Mouse (Mus musculus) megakaryocyte, embryonic 14.5 days (primary cell): ENCODE measurements at regions not wholly inside any gene's neighbourhood (a gene's known extent, or its start where the extent isn't known, plus 50 kb on each side); places are given as distances from the start of the nearest gene placed in this dataset.

ENCODE experiments used
- FLI1 ChIP-seq: IDR thresholded peaks from 2 replicates; pipeline ENCODE4 v1.6.1; 2012; ENCODE audit warnings: low read length, inconsistent platforms, mixed read lengths
- GATA1 ChIP-seq: IDR thresholded peaks from 3 replicates; pipeline ENCODE4 v1.6.1; 2012; ENCODE audit warnings: mixed read lengths, low read length, inconsistent platforms, borderline replicate concordance

DNA sequence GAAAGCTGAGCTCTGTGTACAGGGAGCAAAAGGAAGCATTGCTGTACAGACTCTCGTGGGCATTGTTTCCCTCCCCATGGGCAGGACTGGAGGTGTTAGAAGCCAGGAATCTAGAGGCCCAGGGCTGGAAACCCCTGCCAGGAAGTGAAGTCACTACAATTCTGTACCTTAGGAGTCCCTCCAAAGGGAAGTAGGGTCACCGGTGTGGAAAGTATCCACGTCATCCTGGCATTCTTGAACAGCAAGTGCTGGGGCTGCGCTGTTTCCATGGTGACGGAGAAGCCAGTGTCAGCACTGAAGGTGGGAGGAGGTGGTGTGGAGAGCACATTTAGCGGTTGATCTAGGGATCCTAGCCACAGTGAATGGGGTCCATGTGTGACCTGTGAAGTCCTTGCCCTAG lies 174.1 kb downstream of the 1810013L24Rik start:
- TF ChIP-seq GATA1 (no peak), FLI1 (no peak)
